In the genomic region with DNA sequence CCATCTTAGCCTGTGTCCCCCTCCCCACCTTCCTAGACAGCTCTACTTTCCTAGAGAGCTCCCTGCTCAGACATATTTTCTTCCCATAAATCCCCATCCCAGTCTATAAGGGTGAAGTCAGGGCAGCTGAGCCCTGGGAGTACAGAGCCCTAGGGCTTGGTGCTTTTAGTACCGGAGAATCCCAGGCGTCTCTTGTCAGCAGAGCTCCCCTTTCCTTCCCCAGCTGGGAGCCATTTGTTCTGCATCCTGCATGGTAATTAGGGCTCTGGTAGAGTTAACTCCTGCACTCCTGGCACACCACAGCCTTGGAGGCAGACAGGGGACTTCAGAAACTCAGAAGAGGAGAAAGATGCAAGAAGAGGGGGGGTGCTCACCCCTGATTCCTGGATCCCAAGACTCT, we compare ENCODE assay signal across 10 mouse cellular contexts. TPM values are rescaled to one million over a fixed set of nuclear protein-coding genes. Genes with fewer than 3 reads are reported as not detected.
DNase-seq lines count a peak whose midpoint lies in the region; ATAC-seq and TF ChIP-seq lines count a peak whose summit lies in the region.
"Had no signal": no experiment of that assay in that cellular context is flagged by ENCODE, and none has a peak within 500 bp of the region (broad histone marks: within the 10 kb centered on the region; RNA-seq: fewer than 3 reads in every experiment).

No protein-coding gene starts in this region.

- no peak overlapping the region for H3K4me3 ChIP-seq in gastrocnemius, adult 2 months
- no peak overlapping the region for H3K4me3 ChIP-seq in midbrain, embryonic 10.5 days
- H3K4me3 ChIP-seq in midbrain, embryonic 15.5 days: no peak overlapping the region
- H3K4me3 ChIP-seq in intestine, embryonic 16.5 days (ENCODE audit: low read length): no peak overlapping the region
- H3K4me3 ChIP-seq in stomach, embryonic 15.5 days (replicated peaks): no peak overlapping the region

- peaks cover 78% of the 10 kb centered on the region for H3K4me1 ChIP-seq in midbrain, embryonic 10.5 days
- H3K4me1 ChIP-seq in midbrain, embryonic 15.5 days: peaks cover 39% of the 10 kb centered on the region
- peaks cover 57% of the 10 kb centered on the region for H3K4me1 ChIP-seq in intestine, embryonic 16.5 days (ENCODE audit: control insufficient read depth, insufficient read depth, low read length)
- H3K4me1 ChIP-seq in stomach, embryonic 15.5 days: peaks cover 51% of the 10 kb centered on the region

- H3K9me3 ChIP-seq in midbrain, embryonic 10.5 days (replicated peaks): 0 out of 2 replicates have a peak, but pooled peaks cover 5% of the 10 kb centered on the region
- no peaks in the 10 kb centered on the region for H3K9me3 ChIP-seq in midbrain, embryonic 15.5 days
- H3K9me3 ChIP-seq in intestine, embryonic 16.5 days (ENCODE audit: control insufficient read depth, low read length): no peaks in the 10 kb centered on the region
- no peaks in the 10 kb centered on the region for H3K9me3 ChIP-seq in stomach, embryonic 15.5 days

- no peak for TF ChIP-seq CTCF in gastrocnemius, adult 2 months (IDR thresholded peaks at IDR 0.05)

- peaks cover 58% of the 10 kb centered on the region for H3K27me3 ChIP-seq in midbrain, embryonic 10.5 days (ENCODE audit: low read depth, poor library complexity, severe bottlenecking)
- H3K27me3 ChIP-seq in midbrain, embryonic 15.5 days (replicated peaks): peaks cover 32% of the 10 kb centered on the region
- no peaks in the 10 kb centered on the region for H3K27me3 ChIP-seq in intestine, embryonic 16.5 days (replicated peaks; ENCODE audit: control insufficient read depth, insufficient read depth, low read length)
- no peaks in the 10 kb centered on the region for H3K27me3 ChIP-seq in stomach, embryonic 15.5 days (replicated peaks)

- H3K27ac ChIP-seq in gastrocnemius, adult 2 months: peak overlapping the region; percentile 72
- H3K27ac ChIP-seq in midbrain, embryonic 10.5 days (replicated peaks): peak overlapping the region; percentile 70
- H3K27ac ChIP-seq in midbrain, embryonic 15.5 days: no peak overlapping the region
- peak overlapping the region; percentile 75 for H3K27ac ChIP-seq in intestine, embryonic 16.5 days (ENCODE audit: low read length)
- peak overlapping the region; percentile 79 for H3K27ac ChIP-seq in stomach, embryonic 15.5 days

- no peak for ATAC-seq in midbrain, embryonic 15.5 days (replicated peaks)
- no peak for ATAC-seq in intestine, embryonic 16.5 days
- no peak for ATAC-seq in stomach, embryonic 15.5 days (ENCODE audit: insufficient read depth, low FRiP score, low read depth)
- no peak for ATAC-seq in cerebellum, adult (ENCODE audit: insufficient number of reproducible peaks, low FRiP score, low TSS enrichment)

- no peak overlapping the region for H3K4me2 ChIP-seq in midbrain, embryonic 15.5 days
- no peak overlapping the region for H3K4me2 ChIP-seq in intestine, embryonic 16.5 days (ENCODE audit: low read depth, low read length)
- H3K4me2 ChIP-seq in stomach, embryonic 15.5 days: no peak overlapping the region

- intact Hi-C loops in gastrocnemius, adult 2 months (cut with DNase I): no loop called here

- no peak for DNase-seq in gastrocnemius, adult 2 months
- DNase-seq in gastrocnemius, postnatal 4 days (ENCODE audit: low spot score in 2 of 2): no peak
- DNase-seq in midbrain, embryonic 10.5 days (ENCODE audit: low spot score): no peak
- DNase-seq in cerebellum, adult 11-12 months: no peak

- WGBS in midbrain, embryonic 10.5 days: 0% methylated on average over 2 of the region's 2 CpGs
- WGBS in midbrain, embryonic 15.5 days: 2% methylated on average over 2 of the region's 2 CpGs
- 23% methylated on average over 2 of the region's 2 CpGs for WGBS in intestine, embryonic 16.5 days
- 11% methylated on average over 2 of the region's 2 CpGs for WGBS in stomach, embryonic 15.5 days

- H3K9ac ChIP-seq in midbrain, embryonic 15.5 days: no peak overlapping the region
- peak overlapping the region; percentile 48; the same call in 1 of the 2 replicates for H3K9ac ChIP-seq in intestine, embryonic 16.5 days (ENCODE audit: low read depth, low read length)
- no peak overlapping the region for H3K9ac ChIP-seq in stomach, embryonic 15.5 days

- no peaks in the 10 kb centered on the region for H3K36me3 ChIP-seq in midbrain, embryonic 10.5 days
- H3K36me3 ChIP-seq in midbrain, embryonic 15.5 days (replicated peaks): no peaks in the 10 kb centered on the region
- no peaks in the 10 kb centered on the region for H3K36me3 ChIP-seq in intestine, embryonic 16.5 days (ENCODE audit: control insufficient read depth, insufficient read depth, low read length)
- no peaks in the 10 kb centered on the region for H3K36me3 ChIP-seq in stomach, embryonic 15.5 days

RNA-seq across cellular contexts. Expression of gene Cdc42ep1, which starts 2.7 kb away (rescaled TPM):
- 1 to 10 TPM; 8.5 to 10.0 TPM for total RNA-seq in gastrocnemius, adult 2 months (2021)
- total RNA-seq in gastrocnemius, postnatal 4 days (2021): 10 to 100 TPM; 43.2 to 47.6 TPM
- polyA plus RNA-seq in midbrain, embryonic 10.5 days (2016; fragmentation: Nextera tagmentation; extraction: Ambion mirVana): 12.9 and 14.3 TPM in 2 replicates
- 13.1 and 15.7 TPM in 2 replicates for polyA plus RNA-seq in midbrain, embryonic 15.5 days (2015; fragmentation: Nextera tagmentation; extraction: Ambion mirVana)
- 34.5 and 36.1 TPM in 2 replicates for polyA plus RNA-seq in intestine, embryonic 16.5 days (2015; fragmentation: Nextera tagmentation; extraction: Ambion mirVana)
- 54.1 and 62.1 TPM in 2 replicates for polyA plus RNA-seq in stomach, embryonic 15.5 days (2015; fragmentation: Nextera tagmentation; extraction: Ambion mirVana)
- total RNA-seq: neutrophil, adult 5-6 weeks had no signal

RNA-seq across cellular contexts. Expression of gene Lgals2, which starts 15.6 kb away (rescaled TPM):
- total RNA-seq in gastrocnemius, adult 2 months (2021): not detected
- not detected for total RNA-seq in gastrocnemius, postnatal 4 days (2021)
- not detected in 2 replicates for polyA plus RNA-seq in midbrain, embryonic 10.5 days (2016; fragmentation: Nextera tagmentation; extraction: Ambion mirVana)
- polyA plus RNA-seq in midbrain, embryonic 15.5 days (2015; fragmentation: Nextera tagmentation; extraction: Ambion mirVana): 0.31 TPM in 1 of 2 replicates, not detected in the other
- 1,298 and 1,309 TPM in 2 replicates for polyA plus RNA-seq in intestine, embryonic 16.5 days (2015; fragmentation: Nextera tagmentation; extraction: Ambion mirVana)
- polyA plus RNA-seq in stomach, embryonic 15.5 days (2015; fragmentation: Nextera tagmentation; extraction: Ambion mirVana): 210 and 299 TPM in 2 replicates
- total RNA-seq: layer of hippocampus, adult 8-10 months; neutrophil, adult 5-6 weeks had no signal

RNA-seq across cellular contexts. Expression of gene Card10, which starts 36.9 kb away (rescaled TPM):
- 1 to 10 TPM; 6.1 to 6.8 TPM for total RNA-seq in gastrocnemius, adult 2 months (2021)
- total RNA-seq in gastrocnemius, postnatal 4 days (2021): 10 to 100 TPM; 12.6 to 13.3 TPM
- polyA plus RNA-seq in midbrain, embryonic 10.5 days (2016; fragmentation: Nextera tagmentation; extraction: Ambion mirVana): 2.6 TPM in 2 replicates
- 2.1 and 2.3 TPM in 2 replicates for polyA plus RNA-seq in midbrain, embryonic 15.5 days (2015; fragmentation: Nextera tagmentation; extraction: Ambion mirVana)
- polyA plus RNA-seq in intestine, embryonic 16.5 days (2015; fragmentation: Nextera tagmentation; extraction: Ambion mirVana): 5.2 and 6.1 TPM in 2 replicates
- 6.6 and 7.6 TPM in 2 replicates for polyA plus RNA-seq in stomach, embryonic 15.5 days (2015; fragmentation: Nextera tagmentation; extraction: Ambion mirVana)

RNA-seq across cellular contexts. Expression of gene Gga1, which starts 37.2 kb away (rescaled TPM):
- total RNA-seq in gastrocnemius, adult 2 months (2021): 10 to 100 TPM; 43.1 to 45.7 TPM
- total RNA-seq in gastrocnemius, postnatal 4 days (2021): 10 to 100 TPM; 36.8 to 40.9 TPM
- polyA plus RNA-seq in midbrain, embryonic 10.5 days (2016; fragmentation: Nextera tagmentation; extraction: Ambion mirVana): 47.1 and 52.8 TPM in 2 replicates
- 50.7 and 50.8 TPM in 2 replicates for polyA plus RNA-seq in midbrain, embryonic 15.5 days (2015; fragmentation: Nextera tagmentation; extraction: Ambion mirVana)
- polyA plus RNA-seq in intestine, embryonic 16.5 days (2015; fragmentation: Nextera tagmentation; extraction: Ambion mirVana): 56.3 and 57.4 TPM in 2 replicates
- polyA plus RNA-seq in stomach, embryonic 15.5 days (2015; fragmentation: Nextera tagmentation; extraction: Ambion mirVana): 47.1 TPM in 2 replicates

RNA-seq across cellular contexts. Expression of gene Gm49510, which starts 59.7 kb away (rescaled TPM):
- total RNA-seq in gastrocnemius, adult 2 months (2021): under 1 TPM in 1 of 2 experiments, not detected in 1; 0.13 TPM
- total RNA-seq in gastrocnemius, postnatal 4 days (2021): not detected
- 0.12 TPM in 1 of 2 replicates, not detected in the other for polyA plus RNA-seq in midbrain, embryonic 10.5 days (2016; fragmentation: Nextera tagmentation; extraction: Ambion mirVana)
- not detected in 2 replicates for polyA plus RNA-seq in midbrain, embryonic 15.5 days (2015; fragmentation: Nextera tagmentation; extraction: Ambion mirVana)
- 0.21 and 0.55 TPM in 2 replicates for polyA plus RNA-seq in intestine, embryonic 16.5 days (2015; fragmentation: Nextera tagmentation; extraction: Ambion mirVana)
- polyA plus RNA-seq in stomach, embryonic 15.5 days (2015; fragmentation: Nextera tagmentation; extraction: Ambion mirVana): 0.42 and 0.52 TPM in 2 replicates

Comparison
In these comparisons a context has a peak if more than half of its experiments do, and no peak if none do; other contexts are left out.
1. RNA of gene Lgals2, which starts 15.6 kb away (polyA plus RNA-seq): 1,298 to 1,309 TPM in intestine, embryonic 16.5 days and 210 to 299 TPM in stomach, embryonic 15.5 days; 0.31 TPM in midbrain, embryonic 15.5 days and not detected in midbrain, embryonic 10.5 days; every median in the first group is over 100 times any median in the second.